Mouse (Mus musculus) heart, postnatal 0 days (tissue): ENCODE results near the gene Pacsin2. TPM values are rescaled to one million over a fixed set of nuclear protein-coding genes. Genes with fewer than 3 reads are reported as not detected.
"Not testable (repeated sequence)": the region's sequence is repeated elsewhere in the genome, so short reads cannot be mapped to it uniquely, and the experiment has no call there.

Experiments used
- ATAC-seq: fragments of 200-750 bp; cut with Nextera tagmentation; 2 replicates; pipeline ENCODE4 v1.8.0; 2017; ENCODE audit warnings: low read depth, moderate number of reproducible peaks, moderate library complexity; ENCODE audit not compliant: insufficient read depth
- DNase-seq: peaks from one replicate; pipeline ENCODE4 v3.0.0-alpha.2; 2016; ENCODE audit warnings: low spot score
- H3K27ac ChIP-seq: fragments of 300-500 bp; sonication (generic); 2 replicates; pipeline ENCODE4 v1.5.1; 2014; ENCODE audit warnings: low read depth, mild to moderate bottlenecking
- H3K27me3 ChIP-seq: fragments of 300-500 bp; sonication (generic); 2 replicates; pipeline ENCODE4 v1.6.1; 2014; ENCODE audit warnings: low read length, mixed read lengths; ENCODE audit not compliant: control insufficient read depth, insufficient read depth
- H3K36me3 ChIP-seq: fragments of 300-500 bp; sonication (generic); replicated peaks from 2 replicates; pipeline ENCODE4 v1.6.1; 2014; ENCODE audit warnings: low read length, mixed read lengths; ENCODE audit not compliant: control insufficient read depth, insufficient read depth
- H3K4me1 ChIP-seq: fragments of 300-500 bp; sonication (generic); 2 replicates; pipeline ENCODE4 v1.6.1; 2014; ENCODE audit warnings: antibody characterized with exemption; ENCODE audit not compliant: control insufficient read depth, insufficient read depth
- H3K4me2 ChIP-seq: fragments of 300-500 bp; sonication (generic); 2 replicates; pipeline ENCODE4 v1.6.1; 2014; ENCODE audit warnings: low read depth, mild to moderate bottlenecking, low read length, moderate library complexity
- H3K4me3 ChIP-seq: fragments of 300-500 bp; sonication (generic); 2 replicates; pipeline ENCODE4 v1.5.1; 2014; ENCODE audit warnings: low read depth, low read length
- H3K9ac ChIP-seq: fragments of 300-500 bp; sonication (generic); replicated peaks from 2 replicates; pipeline ENCODE4 v1.6.1; 2014; ENCODE audit warnings: low read depth, low read length, mixed read lengths
- H3K9me3 ChIP-seq: fragments of 300-500 bp; sonication (generic); replicated peaks from 2 replicates; pipeline ENCODE4 v1.6.1; 2016; ENCODE audit warnings: low read length; ENCODE audit not compliant: control insufficient read depth
- CTCF ChIP-seq: IDR thresholded peaks from 2 replicates; pipeline ENCODE4 v1.5.1; 2016; ENCODE audit warnings: antibody characterized with exemption, control low read depth, low read depth
- EP300 ChIP-seq: IDR thresholded peaks from 2 replicates; pipeline ENCODE4 v1.6.1; 2016; ENCODE audit warnings: antibody characterized with exemption, low read depth
- WGBS: fragments of 180-500 bp; shearing (Covaris S2); extraction: QIAGEN DNeasy Blood & Tissue Kit; methylation state at CpG from one replicate; pipeline ENCODE4 v1.1.7; 2014; 5-methylcytosine and 5-hydroxymethylcytosine counted together
- polyA plus RNA-seq: library from polyadenylated mRNA; unstranded; fragments of >200 nt; fragmentation: Nextera tagmentation; extraction: Ambion mirVana; gene quantifications from 2 replicates; pipeline ENCODE4 v1.2.1, GENCODE M21; 2015
- total RNA-seq: library from RNA; depleted of rRNA; stranded (reverse); fragments of >200 nt; gene quantifications from 2 replicates; pipeline ENCODE4 v1.2.3, GENCODE M21; 2014; ENCODE audit warnings: low replicate concordance

Pacsin2 gene
- total and polyA plus RNA-seq, 2 experiments from 2014 or later: 63.3 to 78.0 TPM

DNA sequence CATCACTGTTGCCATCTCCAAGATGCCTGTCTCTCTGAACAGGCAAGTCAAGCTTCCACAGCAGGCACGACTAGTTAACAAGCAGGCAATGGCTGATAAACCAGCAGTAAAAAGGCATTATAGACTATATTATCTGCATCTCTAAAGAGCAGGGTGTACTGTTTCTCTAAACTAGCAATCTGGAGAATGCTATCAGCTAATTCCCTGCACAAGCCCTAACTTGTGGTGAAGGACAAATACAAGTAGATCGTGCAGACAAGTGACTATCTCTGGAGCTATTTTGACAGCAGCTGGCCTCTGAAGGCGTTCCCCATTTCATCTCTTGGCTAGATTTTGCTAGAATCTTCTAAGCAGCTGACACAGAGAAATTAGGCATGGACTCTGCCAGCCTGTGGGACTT is 100.2 kb downstream of the Pacsin2 start:
- Histone ChIP-seq H3K9ac (no peak overlapping the region), H3K4me1 (0 out of 2 replicates have a peak, but pooled peaks cover 3% of the 10 kb centered on the region), H3K4me3 (no peak overlapping the region), H3K27me3 (no peaks in the 10 kb centered on the region), H3K27ac (no peak overlapping the region), H3K36me3 (no peaks in the 10 kb centered on the region), H3K9me3 (no peaks in the 10 kb centered on the region), H3K4me2 (no peak overlapping the region)
- no peak for ATAC-seq
- 38% methylated on average over 3 of the region's 3 CpGs for whole genome bisulfite sequencing
- no peak for TF ChIP-seq EP300
- TF ChIP-seq CTCF: no peak
- no peak for DNase-seq

- H3K4me3 ChIP-seq, H3K4me2 ChIP-seq, H3K27me3 ChIP-seq, H3K9ac ChIP-seq, DNase-seq, H3K36me3 ChIP-seq, H3K27ac ChIP-seq, H3K4me1 ChIP-seq, ATAC-seq, H3K9me3 ChIP-seq: not testable (repeated sequence)
- 82% methylated on average over 1 of the region's 1 CpGs for WGBS
Measured at GRCm38 (mm10) chr15:83362813-83363212, 101.6 kb downstream of the Pacsin2 start.

DNA sequence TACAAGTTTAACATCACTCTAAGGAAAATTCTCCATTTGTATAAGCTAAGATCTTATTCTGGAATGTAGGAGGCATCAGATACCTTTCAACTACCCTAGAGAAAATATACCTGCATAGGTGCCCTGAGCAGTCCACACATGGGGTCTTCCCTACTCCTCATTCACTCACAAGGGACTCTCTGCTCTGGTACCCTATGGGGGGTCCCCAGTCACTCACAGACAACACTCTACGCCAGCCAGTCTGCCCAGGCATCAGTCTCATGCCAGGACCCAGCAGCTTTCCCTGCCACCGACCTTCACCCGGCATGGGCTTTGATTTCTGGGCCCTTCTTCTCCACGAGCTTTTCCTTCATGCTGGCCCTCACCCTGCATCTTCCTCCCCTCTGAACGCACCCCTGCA is 103.5 kb downstream of the Pacsin2 start:
- not testable (repeated sequence) for H3K4me1 ChIP-seq, H3K9ac ChIP-seq, H3K4me3 ChIP-seq, H3K4me2 ChIP-seq, H3K9me3 ChIP-seq, DNase-seq, ATAC-seq, H3K27ac ChIP-seq, H3K27me3 ChIP-seq, H3K36me3 ChIP-seq
- 69% methylated on average over 4 of the region's 5 CpGs for WGBS

GRCm38 (mm10) chr15:83360140-83360539 is 104.3 kb downstream of the Pacsin2 start:
- no peak overlapping the region for H3K9ac ChIP-seq
- TF ChIP-seq EP300 (no peak), CTCF (no peak)
- no peaks in the 10 kb centered on the region for H3K27me3 ChIP-seq
- 74% methylated on average over 3 of the region's 3 CpGs for WGBS
- H3K4me2 ChIP-seq: no peak overlapping the region
- H3K36me3 ChIP-seq: no peaks in the 10 kb centered on the region
- H3K27ac ChIP-seq: no peak overlapping the region
- H3K4me1 ChIP-seq: no peaks in the 10 kb centered on the region
- no peak overlapping the region for H3K4me3 ChIP-seq
- DNase-seq (no peak), ATAC-seq (no peak)
- no peaks in the 10 kb centered on the region for H3K9me3 ChIP-seq

DNA sequence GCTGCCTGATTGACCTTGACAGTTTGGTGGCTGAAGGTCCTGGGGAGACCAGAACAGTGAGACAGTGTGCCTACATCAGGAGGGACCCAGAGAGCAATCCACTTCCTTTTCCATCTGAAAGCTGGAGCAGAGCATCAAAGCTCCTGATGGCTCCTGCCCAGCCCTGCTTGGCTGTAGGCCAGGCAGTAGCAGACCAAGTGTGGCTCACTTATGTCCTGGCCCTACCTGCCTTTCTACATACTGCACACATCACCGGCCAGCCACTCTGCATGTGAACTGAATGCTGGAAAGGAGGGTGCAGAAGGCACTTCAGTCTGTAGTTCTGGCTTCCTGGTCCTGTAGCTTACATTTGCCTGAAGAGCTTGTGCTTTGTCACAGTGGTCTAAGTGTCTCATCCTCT is 105.9 kb downstream of the Pacsin2 start:
- ATAC-seq: no peak
- TF ChIP-seq EP300: no peak
- no peak for TF ChIP-seq CTCF
- Histone ChIP-seq H3K27me3 (no peaks in the 10 kb centered on the region), H3K27ac (no peak overlapping the region), H3K4me2 (no peak overlapping the region), H3K9ac (no peak overlapping the region), H3K36me3 (no peaks in the 10 kb centered on the region), H3K9me3 (no peaks in the 10 kb centered on the region), H3K4me1 (no peaks in the 10 kb centered on the region), H3K4me3 (no peak overlapping the region)
- 58% methylated on average over 1 of the region's 1 CpGs for WGBS
- no peak for DNase-seq

DNA sequence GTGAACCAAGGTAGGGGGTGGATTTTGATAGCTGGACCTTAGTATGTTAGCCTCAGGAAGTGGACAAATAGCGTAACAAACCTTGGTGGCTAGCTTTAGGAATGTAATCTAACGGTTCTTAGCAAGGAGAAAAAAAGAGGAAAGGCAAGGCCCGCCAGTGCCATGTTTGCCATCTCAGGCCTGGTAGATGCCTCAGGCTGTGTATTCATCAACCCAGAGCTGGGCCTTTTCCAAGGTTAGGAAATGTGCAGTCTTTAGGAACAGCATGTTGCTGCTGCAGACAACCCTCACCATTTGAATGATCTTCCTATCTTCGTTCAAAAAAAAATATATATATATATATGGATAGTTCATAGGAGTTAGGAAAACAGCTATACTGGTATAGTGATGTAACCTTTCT is 112.9 kb downstream of the Pacsin2 start:
- Histone ChIP-seq H3K4me3 (no peak overlapping the region), H3K9ac (no peak overlapping the region)
- 86% methylated on average over 4 of the region's 4 CpGs for WGBS

More for the DNA sequence above, 112.9 kb downstream of the Pacsin2 start:
- H3K9me3 ChIP-seq: no peaks in the 10 kb centered on the region
- H3K27me3 ChIP-seq: no peaks in the 10 kb centered on the region
- H3K36me3 ChIP-seq: peaks cover 5% of the 10 kb centered on the region; the same call in 1 of the 2 replicates
- H3K27ac ChIP-seq: no peak overlapping the region
- TF ChIP-seq EP300 (no peak), CTCF (no peak)
- DNase-seq (no peak), ATAC-seq (no peak)
- no peak overlapping the region for H3K4me2 ChIP-seq
- H3K4me1 ChIP-seq: peaks cover 9% of the 10 kb centered on the region; the same call in 1 of the 2 replicates
